Mouse (Mus musculus): ENCODE measurements at regions not wholly inside any gene's neighbourhood (a gene's known extent, or its start where the extent isn't known, plus 50 kb on each side); places are given as distances from the start of the nearest gene placed in this dataset.

GRCm38 (mm10) chr12:39692043-39692442, 345.8 kb downstream of the Arl4a start:
- TF ChIP-seq GATA2 (IDR thresholded peaks at IDR 0.05; ENCODE audit: borderline replicate concordance, low read depth, low read length), result no peak
- no peak for TF ChIP-seq CTCF (IDR thresholded peaks at IDR 0.05; ENCODE audit: low read depth, low read length)

All from G1E (cell line).